In the genomic region with DNA sequence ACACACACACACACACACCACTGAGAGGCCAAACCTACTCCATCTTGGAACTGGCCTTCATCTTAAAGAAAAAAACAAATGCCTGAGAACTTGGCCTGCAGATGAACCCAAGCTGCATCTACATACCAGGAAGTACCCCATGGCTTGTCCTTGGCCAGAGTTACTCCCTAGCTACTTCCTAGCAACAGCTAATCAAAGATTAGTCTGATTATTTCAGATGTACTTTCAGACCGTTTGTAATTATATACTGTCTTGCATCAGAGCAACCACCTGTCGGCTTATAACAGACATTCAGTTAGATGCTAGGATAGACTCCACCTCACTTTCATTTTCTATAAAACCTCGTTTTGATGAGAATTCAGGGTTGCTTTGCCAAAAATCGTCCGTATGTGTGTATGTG, we compare ENCODE assay signal across 1 mouse cellular context.
A peak's percentile ranks its signal among the peaks of the same experiment; 100 is the strongest.
TF ChIP-seq lines count a peak whose summit lies in the region.

No protein-coding gene starts in this region.

TF ChIP-seq in MEL, 35 proteins besides CTCF, POLR2A, EP300 and RAD21 (continued from another document):
- TF ChIP-seq NELFE (IDR thresholded peaks at IDR 0.05; ENCODE audit: low read depth, low read length): peak; percentile 49; the same call in 1 of the 2 replicates
- no peak for TF ChIP-seq USF2 (IDR thresholded peaks at IDR 0.05; ENCODE audit: borderline replicate concordance in 1 of 2, insufficient read depth in 1 of 2, low read depth in 1 of 2, low read length in 2 of 2)
- TF ChIP-seq UBTF (IDR thresholded peaks at IDR 0.05; ENCODE audit: borderline replicate concordance, insufficient read depth, low read depth, low read length): no peak
- TF ChIP-seq MEF2A (IDR thresholded peaks at IDR 0.05; ENCODE audit: extremely low read depth, insufficient replicate concordance, low read depth, low read length, poor library complexity, severe bottlenecking): no peak
- TF ChIP-seq CHD2 (IDR thresholded peaks at IDR 0.05; ENCODE audit: low read length): no peak
- peak; percentile 81 for TF ChIP-seq ELF1 (IDR thresholded peaks at IDR 0.05; ENCODE audit: low read depth, low read length)
- TF ChIP-seq ZNF384 (IDR thresholded peaks at IDR 0.05; ENCODE audit: low read depth, low read length): peak; percentile 14; the same call in 1 of the 2 replicates
- TF ChIP-seq CHD1 (IDR thresholded peaks at IDR 0.05; ENCODE audit: low read depth, low read length): peak; percentile 61; the same call in 1 of the 2 replicates
- peak; percentile 47 for TF ChIP-seq KAT2A (conservative IDR thresholded peaks at IDR 0.05; ENCODE audit: low read depth, low read length)
- TF ChIP-seq GABPA (IDR thresholded peaks at IDR 0.05; ENCODE audit: low read depth, low read length): no peak
- peak; percentile 64 for TF ChIP-seq GATA1 (IDR thresholded peaks at IDR 0.05; ENCODE audit: low read depth, low read length)
- no peak; the same call in 1 of the 2 replicates for TF ChIP-seq MAZ (IDR thresholded peaks at IDR 0.05; ENCODE audit: low read depth, low read length)
- no peak for TF ChIP-seq POLR2AphosphoS2 (IDR thresholded peaks at IDR 0.05; ENCODE audit: low read length)
- peak; percentile 91 for TF ChIP-seq ETS1 (IDR thresholded peaks at IDR 0.05; ENCODE audit: low read depth, low read length)
- TF ChIP-seq TCF12 (IDR thresholded peaks at IDR 0.05; ENCODE audit: low read depth, low read length): peak; percentile 83
- 0 out of 2 replicates have a peak, but pooled peaks have one; percentile 29 for TF ChIP-seq RCOR1 (IDR thresholded peaks at IDR 0.05; ENCODE audit: low read depth, low read length)
- TF ChIP-seq MYC (IDR thresholded peaks at IDR 0.05; ENCODE audit: low read depth, low read length): 0 out of 2 replicates have a peak, but pooled peaks have one; percentile 27
- TF ChIP-seq POLR2AphosphoS5 (IDR thresholded peaks at IDR 0.05; ENCODE audit: borderline replicate concordance, low read depth, low read length): no peak
- 0 out of 2 replicates have a peak, but pooled peaks have one; percentile 28 for TF ChIP-seq BHLHE40 (IDR thresholded peaks at IDR 0.05; ENCODE audit: borderline replicate concordance, low read depth, low read length)
- TF ChIP-seq MAFK (IDR thresholded peaks at IDR 0.05; ENCODE audit: borderline replicate concordance, low read depth, low read length): 0 out of 2 replicates have a peak, but pooled peaks have one; percentile 26
